Mouse (Mus musculus) heart, embryonic 11.5 days (tissue): ENCODE measurements around the gene Ppp1r2. TPM values are rescaled to one million over a fixed set of nuclear protein-coding genes. Genes with fewer than 3 reads are reported as not detected.
"Not testable (repeated sequence)": the region's sequence is repeated elsewhere in the genome, so short reads cannot be mapped to it uniquely, and the experiment has no call there.

Source experiments
- ATAC-seq: fragments of 200-750 bp; cut with Nextera tagmentation; replicated peaks from 2 replicates; pipeline ENCODE4 v1.8.0; 2017; ENCODE audit warnings: moderate library complexity; ENCODE audit not compliant: insufficient number of reproducible peaks, low FRiP score, low TSS enrichment
- H3K27ac ChIP-seq: fragments of 300-500 bp; sonication (generic); 2 replicates; pipeline ENCODE4 v1.5.1; 2014; ENCODE audit warnings: mild to moderate bottlenecking, low read depth, low read length
- H3K27me3 ChIP-seq: fragments of 300-500 bp; sonication (generic); 2 replicates; pipeline ENCODE4 v1.6.1; 2014; ENCODE audit warnings: mild to moderate bottlenecking, low read length, mixed read lengths; ENCODE audit not compliant: control insufficient read depth, insufficient read depth
- H3K36me3 ChIP-seq: fragments of 300-500 bp; sonication (generic); 2 replicates; pipeline ENCODE4 v1.6.1; 2014; ENCODE audit warnings: mild to moderate bottlenecking, low read length, moderate library complexity, mixed read lengths; ENCODE audit not compliant: control insufficient read depth, insufficient read depth
- H3K4me1 ChIP-seq: fragments of 300-500 bp; sonication (generic); 2 replicates; pipeline ENCODE4 v1.6.1; 2014; ENCODE audit warnings: low read length; ENCODE audit not compliant: control insufficient read depth, insufficient read depth
- H3K4me2 ChIP-seq: fragments of 300-500 bp; sonication (generic); 2 replicates; pipeline ENCODE4 v1.6.1; 2014; ENCODE audit warnings: mild to moderate bottlenecking, moderate library complexity
- H3K4me3 ChIP-seq: fragments of 300-500 bp; sonication (generic); 2 replicates; pipeline ENCODE4 v1.5.1; 2014; ENCODE audit warnings: low read depth, low read length
- H3K9ac ChIP-seq: fragments of 300-500 bp; sonication (generic); 2 replicates; pipeline ENCODE4 v1.6.1; 2014; ENCODE audit warnings: mild to moderate bottlenecking, low read depth, low read length, moderate library complexity
- H3K9me3 ChIP-seq: fragments of 300-500 bp; sonication (generic); replicated peaks from 2 replicates; pipeline ENCODE4 v1.6.1; 2016; ENCODE audit warnings: low read length; ENCODE audit not compliant: control insufficient read depth
- WGBS: fragments of 180-500 bp; shearing (Covaris S2); extraction: QIAGEN DNeasy Blood & Tissue Kit; methylation state at CpG from one replicate; pipeline ENCODE4 v1.1.7; 2014; ENCODE audit not compliant: insufficient replicate concordance; 5-methylcytosine and 5-hydroxymethylcytosine counted together
- polyA plus RNA-seq: library from polyadenylated mRNA; unstranded; fragments of >200 nt; fragmentation: Nextera tagmentation; extraction: Ambion mirVana; gene quantifications from 2 replicates; pipeline ENCODE4 v1.2.1, GENCODE M21; 2014

Ppp1r2 gene
- polyA plus RNA-seq: 90.8 and 91.1 TPM in 2 replicates

GRCm38 (mm10) chr16:31274674-31275460 is at the start of gene Ppp1r2:
Gene Ppp1r2 (minus strand): TSS chr16:31275277.
- H3K4me3 ChIP-seq: peak within 1 kb of the TSS; percentile 95
- H3K4me2 ChIP-seq: peak within 1 kb of the TSS; percentile 79
- peak within 1 kb of the TSS; percentile 94 for H3K27ac ChIP-seq
- peaks cover 18% of the 10 kb centered on the region for H3K4me1 ChIP-seq
- no peaks in the 10 kb centered on the region for H3K27me3 ChIP-seq
- no peaks in the 10 kb centered on the region for H3K36me3 ChIP-seq
- no peaks in the 10 kb centered on the region for H3K9me3 ChIP-seq
- H3K9ac ChIP-seq: peak within 1 kb of the TSS; percentile 98
- WGBS: under 1% methylated on average over 77 of the region's 83 CpGs
- ATAC-seq: peak; percentile 95

DNA sequence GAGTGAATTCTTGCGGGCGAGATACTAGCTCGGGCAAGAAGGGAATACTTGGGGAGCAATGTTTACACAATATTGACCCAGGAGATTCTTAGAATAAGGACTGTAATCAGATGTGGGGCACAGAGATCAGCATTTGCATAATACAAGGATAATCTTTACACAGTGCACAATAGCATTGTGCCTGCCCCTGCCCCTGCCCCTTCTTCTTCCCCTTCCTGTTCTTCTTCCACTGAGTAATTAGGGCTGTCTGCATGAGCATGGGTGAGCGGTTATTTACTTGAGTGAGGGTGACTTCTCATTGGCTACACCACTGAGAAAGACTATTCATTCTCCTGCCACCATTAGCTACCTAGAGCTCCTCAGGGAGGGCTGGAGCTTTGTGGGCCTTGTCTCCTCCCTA is 46.4 kb upstream of the Ppp1r2 start:
- no peaks in the 10 kb centered on the region for H3K36me3 ChIP-seq
- no peak overlapping the region for H3K9ac ChIP-seq
- no peaks in the 10 kb centered on the region for H3K9me3 ChIP-seq
- no peak for ATAC-seq
- 77% methylated on average over 4 of the region's 4 CpGs for WGBS
- H3K4me1 ChIP-seq: no peaks in the 10 kb centered on the region; the same call in 1 of the 2 replicates
- no peak overlapping the region for H3K4me3 ChIP-seq
- H3K27me3 ChIP-seq: no peaks in the 10 kb centered on the region
- H3K4me2 ChIP-seq: no peak overlapping the region
- no peak overlapping the region for H3K27ac ChIP-seq

- no peak for ATAC-seq
- H3K4me1 ChIP-seq: no peaks in the 10 kb centered on the region; the same call in 1 of the 2 replicates
- no peak overlapping the region for H3K4me3 ChIP-seq
- H3K27me3 ChIP-seq: no peaks in the 10 kb centered on the region
- no peaks in the 10 kb centered on the region for H3K36me3 ChIP-seq
- no peak overlapping the region for H3K9ac ChIP-seq
- WGBS: 88% methylated on average over 7 of the region's 7 CpGs
- H3K4me2 ChIP-seq: no peak overlapping the region
- H3K9me3 ChIP-seq: no peaks in the 10 kb centered on the region
- H3K27ac ChIP-seq: no peak overlapping the region
Observed at GRCm38 (mm10) chr16:31320954-31321353, 45.9 kb upstream of the Ppp1r2 start.

DNA sequence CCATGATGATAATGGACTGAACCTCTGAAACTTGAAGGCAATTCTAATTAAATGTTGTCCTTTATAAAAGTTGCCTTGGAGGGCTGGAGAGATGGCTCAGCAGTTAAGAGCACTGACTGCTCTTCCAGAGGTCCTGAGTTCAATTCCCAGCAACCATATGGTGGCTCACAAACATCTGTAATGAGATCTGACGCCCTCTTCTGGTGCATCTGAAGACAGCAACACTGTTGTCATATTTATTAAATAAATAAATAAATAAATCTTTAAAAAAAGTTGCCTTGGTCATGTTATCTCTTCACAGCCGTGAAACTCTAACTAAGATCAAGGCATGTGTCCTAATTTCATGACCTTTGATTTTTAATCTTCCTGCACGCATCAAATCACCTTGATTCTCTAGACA is 44.6 kb upstream of the Ppp1r2 start:
- not testable (repeated sequence) for H3K27ac ChIP-seq, ATAC-seq, H3K4me3 ChIP-seq

DNA sequence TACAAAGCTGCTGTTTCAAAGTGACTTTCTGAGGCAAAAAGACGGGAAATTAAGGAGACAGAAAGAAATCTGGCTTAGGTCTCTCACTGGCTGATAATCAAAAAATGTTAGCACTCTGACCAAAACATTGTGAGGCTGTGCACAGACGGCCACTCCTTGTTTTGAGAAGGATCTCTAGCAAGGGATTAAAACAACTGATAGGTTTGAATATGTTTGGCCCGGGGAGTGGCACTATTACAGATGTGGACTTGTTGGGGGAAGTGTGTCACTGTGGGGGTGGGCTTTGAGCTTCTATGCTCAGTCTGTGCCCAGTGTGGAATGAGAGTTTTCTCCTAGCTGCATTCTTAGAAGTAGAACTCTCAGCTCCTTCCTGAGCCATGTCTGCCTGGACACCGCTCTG is 44.2 kb upstream of the Ppp1r2 start:
- Histone ChIP-seq H3K27me3 (no peaks in the 10 kb centered on the region), H3K27ac (no peak overlapping the region), H3K36me3 (no peaks in the 10 kb centered on the region), H3K9me3 (no peaks in the 10 kb centered on the region), H3K9ac (no peak overlapping the region), H3K4me1 (no peaks in the 10 kb centered on the region; the same call in 1 of the 2 replicates), H3K4me2 (no peak overlapping the region), H3K4me3 (no peak overlapping the region)
- no peak for ATAC-seq
- 50% methylated on average over 4 of the region's 4 CpGs for WGBS

More for the DNA sequence above, 44.6 kb upstream of the Ppp1r2 start:
- H3K36me3 ChIP-seq, H3K4me1 ChIP-seq, H3K4me2 ChIP-seq, H3K9me3 ChIP-seq, H3K27me3 ChIP-seq, H3K9ac ChIP-seq: not testable (repeated sequence)
- 64% methylated on average over 3 of the region's 3 CpGs for WGBS

- no peak overlapping the region for H3K9ac ChIP-seq
- no peaks in the 10 kb centered on the region; the same call in 1 of the 2 replicates for H3K4me1 ChIP-seq
- no peak overlapping the region for H3K4me3 ChIP-seq
- H3K36me3 ChIP-seq: no peaks in the 10 kb centered on the region
- no peak for ATAC-seq
- H3K27ac ChIP-seq: no peak overlapping the region
- no peaks in the 10 kb centered on the region for H3K9me3 ChIP-seq
- 67% methylated on average over 2 of the region's 2 CpGs for WGBS
- H3K27me3 ChIP-seq: no peaks in the 10 kb centered on the region
- no peak overlapping the region for H3K4me2 ChIP-seq
Observed at GRCm38 (mm10) chr16:31318418-31318817, 43.3 kb upstream of the Ppp1r2 start.

- H3K4me1 ChIP-seq, H3K9me3 ChIP-seq, H3K27me3 ChIP-seq, H3K9ac ChIP-seq, ATAC-seq, H3K4me2 ChIP-seq, H3K36me3 ChIP-seq, H3K27ac ChIP-seq, H3K4me3 ChIP-seq: not testable (repeated sequence)
- WGBS: 58% methylated on average over 12 of the region's 12 CpGs
Observed at GRCm38 (mm10) chr16:31316246-31317143, 41.4 kb upstream of the Ppp1r2 start.

DNA sequence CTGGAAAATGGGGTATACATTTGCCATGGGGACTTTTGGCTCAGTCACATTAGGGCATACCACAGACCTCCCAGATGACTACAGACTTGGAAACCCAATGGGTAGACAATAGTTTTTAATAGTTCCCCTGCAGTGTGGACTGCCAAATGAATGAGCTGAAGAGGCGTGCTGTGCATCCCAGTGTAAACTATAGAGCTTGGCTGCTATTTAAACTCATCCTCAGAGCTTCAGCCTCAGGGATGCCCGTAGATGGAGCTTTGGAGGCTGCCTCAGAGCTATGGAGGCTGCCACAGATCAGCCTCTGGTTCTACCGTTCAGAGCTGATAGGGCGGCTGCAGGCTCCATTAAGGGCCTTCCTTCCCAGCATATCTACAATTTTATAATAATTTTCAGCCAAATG is 40.2 kb upstream of the Ppp1r2 start:
- Histone ChIP-seq H3K9ac (no peak overlapping the region), H3K27me3 (no peaks in the 10 kb centered on the region), H3K4me3 (no peak overlapping the region), H3K9me3 (no peaks in the 10 kb centered on the region), H3K27ac (no peak overlapping the region), H3K4me2 (no peak overlapping the region), H3K4me1 (no peaks in the 10 kb centered on the region; the same call in 1 of the 2 replicates), H3K36me3 (no peaks in the 10 kb centered on the region)
- ATAC-seq: no peak
- WGBS: 83% methylated on average over 4 of the region's 4 CpGs
